Mouse (Mus musculus) liver, adult 2 months (tissue): Measurements from ENCODE around the gene Slc22a23.

ENCODE experiments used
- CTCF ChIP-seq: fragments of 200-500 bp; IDR thresholded peaks from 2 replicates; pipeline ENCODE4 v1.5.1; 2011; ENCODE audit warnings: low read depth, low read length, control low read depth
- POLR2A ChIP-seq: fragments of 200-500 bp; IDR thresholded peaks from 2 replicates; pipeline ENCODE4 v1.6.1; 2011; ENCODE audit warnings: low read length, control low read depth; ENCODE audit not compliant: insufficient read depth; ENCODE audit errors: extremely low read depth

- TF ChIP-seq CTCF (no peak), POLR2A (peak; percentile 68; the same call in 1 of the 2 replicates)
These were observed 182.3 kb downstream of the Slc22a23 start, which contains the start of gene Psmg4 for GRCm38 (mm10) chr13:34162491-34163303.
